Mouse (Mus musculus) thymus, adult 2 months (tissue): Measurements from ENCODE around the gene Pafah1b1. TPM values are rescaled to one million over a fixed set of nuclear protein-coding genes. Genes with fewer than 3 reads are reported as not detected.

Experiments used
- DNase-seq: peaks from one replicate; pipeline ENCODE4 v3.0.0; 2021
- H3K27ac ChIP-seq: fragments of 200-500 bp; 2 replicates; pipeline ENCODE4 v1.5.1; 2012; ENCODE audit warnings: low read length, control low read depth; ENCODE audit not compliant: control insufficient read depth, insufficient read depth
- H3K27me3 ChIP-seq: fragments of 200-500 bp; 2 replicates; pipeline ENCODE4 v1.6.1; 2012; ENCODE audit warnings: mild to moderate bottlenecking, low read length, moderate library complexity, mixed read lengths; ENCODE audit not compliant: control insufficient read depth, insufficient read depth
- H3K36me3 ChIP-seq: fragments of 200-500 bp; 2 replicates; pipeline ENCODE4 v1.6.1; 2012; ENCODE audit warnings: mild to moderate bottlenecking, low read length, moderate library complexity; ENCODE audit not compliant: control insufficient read depth, insufficient read depth
- H3K4me1 ChIP-seq: fragments of 200-500 bp; replicated peaks from 2 replicates; pipeline ENCODE4 v1.6.1; 2012; ENCODE audit warnings: low read length; ENCODE audit not compliant: control insufficient read depth, insufficient read depth
- H3K4me3 ChIP-seq: fragments of 200-500 bp; 2 replicates; pipeline ENCODE4 v1.5.1; 2012; ENCODE audit warnings: mild to moderate bottlenecking, low read length, control low read depth, moderate library complexity; ENCODE audit not compliant: control insufficient read depth, insufficient read depth
- CTCF ChIP-seq: fragments of 200-500 bp; IDR thresholded peaks from 2 replicates; pipeline ENCODE4 v1.5.1; 2012; ENCODE audit warnings: mild to moderate bottlenecking, control low read depth, low read length, moderate library complexity, borderline replicate concordance; ENCODE audit not compliant: control insufficient read depth, poor library complexity, insufficient read depth; ENCODE audit errors: extremely low read depth
- POLR2A ChIP-seq: fragments of 200-500 bp; IDR thresholded peaks from 2 replicates; pipeline ENCODE4 v1.6.1; 2012; ENCODE audit warnings: mild to moderate bottlenecking, low read length, control low read depth, moderate library complexity; ENCODE audit not compliant: control insufficient read depth, poor library complexity, insufficient read depth; ENCODE audit errors: extremely low read depth
- WGBS: fragments of 180-500 bp; shearing (Covaris S2); methylation state at CpG from one replicate; pipeline ENCODE4 v1.1.7; 2018; 5-methylcytosine and 5-hydroxymethylcytosine counted together
- polyA plus RNA-seq: library from polyadenylated mRNA; depleted of rRNA; stranded (reverse); fragments of >200 nt; gene quantifications from 2 replicates; pipeline ENCODE4 v1.2.3, GENCODE M21; 2012

The Pafah1b1 gene
- polyA plus RNA-seq, 1 experiment, result 27.2 TPM

DNA sequence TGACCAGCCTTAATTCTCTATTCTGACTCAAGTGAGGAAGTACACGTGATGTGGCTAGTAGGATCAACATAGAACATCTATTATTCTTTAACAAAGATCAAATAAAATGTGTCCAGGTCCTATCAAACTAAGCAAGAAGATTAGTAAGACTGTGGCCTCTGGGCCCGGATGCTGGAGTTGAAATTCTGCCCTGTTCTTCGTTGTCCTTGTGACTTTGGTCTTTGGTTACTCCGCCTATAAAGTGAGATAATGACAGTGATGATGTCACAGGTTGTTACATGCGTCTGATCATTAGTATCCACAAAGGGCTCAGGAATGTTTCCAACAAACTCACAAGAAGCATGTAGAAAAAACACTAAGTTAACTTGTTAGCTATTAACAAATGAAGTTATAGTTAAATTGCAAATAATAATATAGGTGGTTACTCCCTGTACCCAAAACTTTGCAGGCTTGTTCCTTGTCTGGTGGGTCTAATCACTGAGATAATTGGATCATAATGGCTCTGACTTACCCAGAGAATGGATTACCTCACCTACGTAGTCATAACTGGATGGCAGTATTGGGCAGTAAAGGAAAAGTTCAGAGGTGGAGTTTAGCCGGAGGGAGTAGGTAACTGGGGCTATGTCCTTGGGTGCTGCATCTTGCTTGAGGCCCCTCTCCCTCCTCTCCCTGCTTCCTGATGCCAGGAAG is 26.3 kb upstream of the Pafah1b1 start:
- TF ChIP-seq POLR2A, result no peak
- no peak for TF ChIP-seq CTCF
- no peak for DNase-seq
- no peak overlapping the region for H3K27ac ChIP-seq
- H3K36me3 ChIP-seq, result no peaks in the 10 kb centered on the region
- H3K4me3 ChIP-seq, result no peak overlapping the region
- WGBS, result 95% methylated on average over 7 of the region's 7 CpGs
- no peaks in the 10 kb centered on the region for H3K27me3 ChIP-seq
- H3K4me1 ChIP-seq, result no peaks in the 10 kb centered on the region

DNA sequence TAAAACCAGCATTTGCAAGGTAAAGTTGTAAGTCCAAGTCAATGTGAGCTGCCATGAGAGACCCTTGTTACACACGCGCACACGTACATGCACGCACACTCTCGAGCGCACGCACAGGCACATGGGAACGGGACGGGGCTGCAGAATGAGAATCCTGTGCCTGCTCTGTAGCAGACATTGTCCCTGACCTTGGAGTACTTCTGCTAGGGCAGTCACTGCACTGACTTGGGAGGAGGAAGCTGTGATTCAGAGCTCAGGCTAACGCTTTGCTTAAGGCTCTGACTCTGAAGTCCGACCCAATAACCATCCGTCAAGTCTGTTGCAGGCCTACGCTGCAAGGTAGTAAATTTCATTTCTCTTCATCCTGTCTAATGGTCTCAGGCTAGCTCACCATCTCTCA is 24.8 kb upstream of the Pafah1b1 start:
- no peaks in the 10 kb centered on the region for H3K27me3 ChIP-seq
- no peaks in the 10 kb centered on the region for H3K4me1 ChIP-seq
- no peak for DNase-seq
- H3K36me3 ChIP-seq, result no peaks in the 10 kb centered on the region
- H3K27ac ChIP-seq, result no peak overlapping the region
- 97% methylated on average over 13 of the region's 13 CpGs for WGBS
- TF ChIP-seq CTCF (no peak), POLR2A (no peak)
- H3K4me3 ChIP-seq, result no peak overlapping the region

DNA sequence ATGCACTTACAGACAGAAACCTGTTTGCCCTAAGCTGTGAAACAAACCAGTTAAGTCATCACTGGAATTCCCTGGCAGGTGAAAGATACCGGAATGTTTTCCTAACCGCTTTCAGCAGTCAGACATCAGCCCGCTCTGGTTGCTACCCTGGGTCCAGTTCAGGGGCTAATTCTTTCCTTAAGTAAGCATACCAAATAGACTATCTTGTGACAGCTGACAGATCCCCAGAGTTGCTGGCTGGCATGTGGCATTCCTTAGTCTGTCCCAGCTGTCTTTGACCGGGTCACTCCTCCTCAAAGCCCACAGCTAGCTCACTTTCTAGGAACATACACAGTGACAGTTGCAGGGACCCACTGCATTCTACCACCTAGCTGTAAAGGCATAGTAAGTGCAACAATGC is 23.6 kb upstream of the Pafah1b1 start:
- Histone ChIP-seq H3K4me3 (no peak overlapping the region), H3K4me1 (no peaks in the 10 kb centered on the region), H3K36me3 (no peaks in the 10 kb centered on the region), H3K27ac (no peak overlapping the region), H3K27me3 (no peaks in the 10 kb centered on the region)
- DNase-seq, result no peak
- TF ChIP-seq POLR2A, result no peak
- TF ChIP-seq CTCF, result no peak
- 97% methylated on average over 4 of the region's 4 CpGs for WGBS

DNA sequence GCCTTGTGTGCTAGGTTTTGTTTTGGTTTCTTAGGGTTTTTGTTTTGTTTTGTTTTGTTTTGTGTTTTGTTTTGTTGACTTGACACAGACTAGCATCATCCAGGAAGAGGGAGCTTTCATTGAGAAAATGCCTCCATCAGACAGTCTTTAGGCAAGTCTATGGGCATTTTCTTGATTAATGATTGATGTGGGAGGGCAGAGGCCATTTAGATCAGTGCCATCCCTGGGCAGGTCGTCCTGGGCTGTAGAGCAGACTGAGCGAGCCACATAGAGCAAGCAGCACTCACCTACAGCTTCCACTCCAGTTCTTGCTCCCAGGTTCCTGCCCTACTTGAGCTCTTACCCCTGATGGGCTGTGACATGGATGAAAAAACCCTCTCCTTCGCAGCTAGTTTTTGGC is 13.4 kb upstream of the Pafah1b1 start:
- no peak for DNase-seq
- no peak for TF ChIP-seq CTCF
- TF ChIP-seq POLR2A, result no peak
- WGBS, result 91% methylated on average over 3 of the region's 3 CpGs

DNA sequence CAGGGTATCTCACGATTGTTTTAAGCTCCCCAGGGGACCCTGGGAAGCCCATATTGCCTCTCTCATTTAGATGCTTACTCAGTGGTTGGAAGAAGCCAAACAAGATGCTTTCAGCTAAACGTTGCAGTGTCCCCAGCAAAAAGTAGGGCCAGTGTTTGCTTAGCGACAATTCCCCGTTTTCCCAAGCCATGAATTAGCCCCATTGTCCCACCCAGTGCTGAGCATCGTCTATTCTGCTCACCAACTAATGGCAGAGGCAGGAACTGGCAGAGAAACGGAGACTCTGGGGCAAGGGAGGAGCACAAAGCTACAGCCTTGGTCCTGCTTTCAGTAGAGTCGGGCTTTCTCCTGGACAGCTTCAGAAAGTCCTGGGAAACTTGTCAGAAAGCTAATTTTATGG is 10.4 kb upstream of the Pafah1b1 start:
- Histone ChIP-seq H3K4me1 (no peaks in the 10 kb centered on the region), H3K27me3 (no peaks in the 10 kb centered on the region)
- 71% methylated on average over 7 of the region's 7 CpGs for WGBS

More for the DNA sequence above, 13.4 kb upstream of the Pafah1b1 start:
- Histone ChIP-seq H3K36me3 (no peaks in the 10 kb centered on the region), H3K4me1 (no peaks in the 10 kb centered on the region), H3K27me3 (no peaks in the 10 kb centered on the region), H3K27ac (no peak overlapping the region), H3K4me3 (no peak overlapping the region)

DNA sequence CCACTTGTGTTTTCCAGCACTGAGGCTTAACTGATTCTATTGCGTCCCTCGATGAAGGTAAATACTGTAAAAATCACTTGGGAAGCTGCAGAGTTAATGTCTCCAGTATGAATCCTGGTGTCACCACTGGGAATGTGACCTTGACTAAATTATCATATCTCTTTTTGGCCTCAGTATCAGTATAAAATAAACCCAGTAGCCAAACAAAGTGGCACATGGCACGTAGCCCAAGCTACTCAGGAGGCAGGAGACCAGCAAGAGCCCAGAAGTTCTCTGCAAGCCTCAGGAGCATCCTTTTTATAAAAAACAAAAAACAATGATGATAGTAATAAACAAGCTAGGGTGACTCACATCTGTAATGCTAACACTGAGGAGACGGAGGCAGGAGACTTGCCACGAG is 711 bp upstream of the Pafah1b1 start:
- no peak for DNase-seq
- 93% methylated on average over 5 of the region's 5 CpGs for WGBS
- Histone ChIP-seq H3K36me3 (no peaks in the 10 kb centered on the region), H3K27ac (no peak overlapping the region), H3K27me3 (no peaks in the 10 kb centered on the region), H3K4me1 (peaks cover 2% of the 10 kb centered on the region; the same call in 1 of the 2 replicates), H3K4me3 (no peak overlapping the region)
- TF ChIP-seq CTCF (no peak), POLR2A (no peak)

More for the DNA sequence above, 10.4 kb upstream of the Pafah1b1 start:
- H3K27ac ChIP-seq, result no peak overlapping the region
- TF ChIP-seq CTCF (no peak), POLR2A (no peak)
- no peaks in the 10 kb centered on the region for H3K36me3 ChIP-seq
- H3K4me3 ChIP-seq, result no peak overlapping the region
- DNase-seq, result no peak
